Mouse (Mus musculus) adrenal gland, adult 18-20 months (tissue): ENCODE results near the gene Akr1b10. TPM values are rescaled to one million over a fixed set of nuclear protein-coding genes. Genes with fewer than 3 reads are reported as not detected.

Source experiments
- total RNA-seq, 2 experiments: library from RNA; stranded (reverse); gene quantifications; 1 replicate in 1 of 2; 2 replicates in 1 of 2; pipeline ENCODE4 v1.2.3; 2021

Gene Akr1b10
- total RNA-seq, 2 experiments from 2014 or later: 154 to 191 TPM

Other genes starting within 250 kb of the Akr1b10 start
- gene Slc35b4, start 207.1 kb upstream of the Akr1b10 start, total RNA-seq: 10 to 100 TPM; 28.2 to 28.4 TPM
- gene Akr1b3, start 66.7 kb upstream of the Akr1b10 start, total RNA-seq: 100 to 1,000 TPM; 302 to 310 TPM
- gene Akr1b8, start 30.1 kb upstream of the Akr1b10 start, total RNA-seq: 100 to 1,000 TPM; 227 to 304 TPM
- 1,000 to 10,000 TPM; 2,529 to 6,211 TPM for gene Akr1b7, start 28.1 kb downstream of the Akr1b10 start, total RNA-seq
- 10 to 100 TPM; 26.2 to 39.8 TPM for gene Bpgm, start 92.0 kb downstream of the Akr1b10 start, total RNA-seq
- gene Cald1, start 214.3 kb downstream of the Akr1b10 start, total RNA-seq: 10 to 100 TPM; 63.8 to 89.6 TPM